Mouse (Mus musculus) effector memory CD4-positive, alpha-beta T cell, adult 5 months (primary cell): ENCODE results near the gene Gm49337. TPM values are rescaled to one million over a fixed set of nuclear protein-coding genes. Genes with fewer than 3 reads are reported as not detected.

Experiments used
- polyA plus RNA-seq: library from polyadenylated mRNA; unstranded; fragments of 100-300 nt; shearing (Covaris generic); gene quantifications from one replicate; pipeline ENCODE4 v1.2.1, GENCODE M21; 2017

The Gm49337 gene
- not detected for polyA plus RNA-seq

GRCm38 (mm10) chr4:116173072-116173471 lies at the start of gene Gm49337, which contains the start of gene 1700042G07Rik:
Gene Gm49337 (plus strand): TSS chr4:116173384.
Gene 1700042G07Rik (plus strand): TSS chr4:116173372.

GRCm38 (mm10) chr4:116123602-116124519 lies 49.3 kb upstream of the Gm49337 start, which contains the start of the genes Rad54l and Pomgnt1:
Gene Rad54l (minus strand): TSS chr4:116123690.
Gene Pomgnt1 (plus strand): TSS chr4:116123840.

GRCm38 (mm10) chr4:116151238-116151637 lies 21.9 kb upstream of the Gm49337 start, which contains the start of gene Lurap1:
Gene Lurap1 (minus strand): TSS chr4:116151338.

GRCm38 (mm10) chr4:116167404-116167803 lies 5.8 kb upstream of the Gm49337 start, which contains the start of gene Tspan1:
Gene Tspan1 (minus strand): TSS chr4:116167601.

GRCm38 (mm10) chr4:116221140-116221851 lies 48.1 kb downstream of the Gm49337 start, which contains the start of gene Pik3r3:
Gene Pik3r3 (plus strand): TSS chr4:116221618.

Other genes starting within 250 kb of the Gm49337 start
- not detected for gene Dmbx1, start 233.5 kb upstream of the Gm49337 start, polyA plus RNA-seq
- 244 TPM for gene Faah, start 155.5 kb upstream of the Gm49337 start, polyA plus RNA-seq
- gene Nsun4, start 119.5 kb upstream of the Gm49337 start, polyA plus RNA-seq, result 49.8 TPM
- 444 TPM for gene Uqcrh, start 98.3 kb upstream of the Gm49337 start, polyA plus RNA-seq
- 38.1 TPM for gene Lrrc41, start 98.1 kb upstream of the Gm49337 start, polyA plus RNA-seq
- gene Rad54l, start 49.7 kb upstream of the Gm49337 start, polyA plus RNA-seq, result 1.4 TPM
- gene Pomgnt1, start 49.5 kb upstream of the Gm49337 start, polyA plus RNA-seq, result 19.6 TPM
- not detected for gene Lurap1, start 22.0 kb upstream of the Gm49337 start, polyA plus RNA-seq
- not detected for gene Tspan1, start 5.8 kb upstream of the Gm49337 start, polyA plus RNA-seq
- not detected for gene 1700042G07Rik, start within 50 bp of the Gm49337 start, polyA plus RNA-seq
- 0.97 TPM for gene Pik3r3, start 48.2 kb downstream of the Gm49337 start, polyA plus RNA-seq